Mouse (Mus musculus) right cerebral cortex, postnatal 14 days (tissue): Measurements from ENCODE around the gene Fes.
A peak's percentile ranks its signal among the peaks of the same experiment; 100 is the strongest.

Experiments
- DNase-seq: peaks from one replicate; pipeline ENCODE4 v3.0.0; 2022

Fes gene

DNA sequence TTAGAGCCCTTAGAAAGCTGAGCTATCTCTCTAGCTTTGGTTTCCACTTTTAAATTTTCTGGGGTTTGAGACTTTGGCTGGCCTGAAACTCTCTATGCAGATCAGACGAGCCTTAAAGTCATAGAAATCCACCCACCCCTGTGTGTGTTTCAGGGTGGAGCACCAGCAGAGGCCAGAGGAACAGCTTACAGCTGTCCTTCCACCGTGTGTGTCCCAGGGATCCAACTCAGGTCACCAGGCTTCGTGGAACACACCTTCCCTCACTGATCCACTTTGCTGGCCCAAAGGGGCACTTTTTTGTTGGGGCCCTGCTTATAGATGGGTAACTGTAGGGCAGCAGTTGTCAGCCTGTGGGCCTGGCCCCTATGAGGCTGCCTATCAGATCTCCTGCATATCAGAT is 13.5 kb downstream of the Fes start:
- DNase-seq, result no peak

DNA sequence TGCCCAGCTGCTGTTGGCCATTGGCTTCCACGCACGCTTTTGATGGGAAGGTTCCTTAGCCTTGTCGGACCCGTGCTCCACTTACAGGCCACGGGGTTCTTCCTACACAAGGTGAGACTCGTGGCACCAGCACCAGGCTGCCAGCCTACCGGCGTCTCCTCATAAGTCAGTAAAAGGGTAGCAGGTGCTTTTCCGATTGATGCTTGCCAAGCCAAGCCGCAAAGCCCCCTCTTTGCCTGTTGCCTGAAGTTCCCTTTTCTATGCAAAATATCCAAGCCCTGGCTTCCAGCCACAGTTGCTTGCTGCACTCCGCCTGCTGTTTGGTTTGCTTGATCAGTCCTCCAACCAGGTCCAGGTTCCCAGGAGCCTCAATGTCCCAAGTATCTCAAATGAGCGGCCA is 13.9 kb downstream of the Fes start:
- DNase-seq, result no peak

DNA sequence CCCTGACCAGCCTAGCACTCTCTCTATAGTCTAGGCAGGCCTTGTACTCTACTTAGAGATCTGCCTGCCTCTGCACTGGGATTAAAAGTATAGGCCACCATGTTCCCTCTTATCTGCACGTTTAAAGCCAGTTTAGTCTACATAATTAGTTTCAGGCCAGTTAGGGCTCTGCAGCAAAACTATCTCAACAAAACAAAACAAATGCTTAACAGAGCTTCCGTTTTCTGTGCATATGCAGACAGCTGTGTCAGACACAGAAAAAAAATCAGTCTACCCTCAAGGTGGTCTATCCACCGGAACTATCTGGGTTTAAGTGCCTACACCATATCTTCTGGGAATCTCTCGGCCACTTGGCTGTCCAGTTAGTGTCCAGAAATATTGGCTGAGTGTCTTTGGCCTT is 14.4 kb downstream of the Fes start:
- no peak for DNase-seq

DNA sequence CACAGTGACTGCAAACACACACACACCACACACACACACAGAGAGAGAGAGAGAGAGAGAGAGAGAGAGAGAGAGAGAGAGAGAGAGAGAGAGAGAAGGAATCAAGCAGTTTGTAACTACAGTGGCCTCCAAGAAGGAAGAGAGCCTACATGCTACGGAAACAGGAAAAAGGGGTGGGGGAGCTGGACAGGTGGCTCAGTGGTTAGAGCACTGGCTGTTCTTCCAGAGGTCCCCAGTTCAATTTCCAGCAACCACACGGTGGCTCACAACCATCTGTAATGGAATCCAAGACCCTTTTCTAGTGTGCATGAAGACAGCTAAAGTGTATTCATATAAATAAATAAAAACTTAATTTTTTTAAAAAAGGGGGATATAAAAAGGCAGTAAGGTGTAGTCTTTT is 15.1 kb downstream of the Fes start:
- no peak for DNase-seq

DNA sequence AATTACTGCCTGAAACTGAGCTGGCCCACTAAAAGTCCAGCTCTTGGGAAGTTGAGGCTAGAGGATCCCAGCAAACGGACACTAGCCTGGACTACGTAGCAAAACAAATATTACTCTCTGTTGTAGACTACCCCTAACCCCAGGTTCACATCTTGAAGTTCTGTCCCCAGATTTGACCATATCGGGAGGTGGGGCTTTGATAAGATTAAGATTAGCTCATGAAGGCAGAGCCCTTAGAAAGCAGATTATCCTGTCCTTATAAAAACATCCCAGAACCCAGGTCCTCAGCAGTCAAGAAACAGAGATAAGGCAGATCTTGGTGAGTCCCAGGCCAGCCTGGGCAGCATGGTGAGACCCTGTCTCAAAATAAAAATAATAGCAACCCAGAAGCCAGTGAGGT is 15.6 kb downstream of the Fes start:
- no peak for DNase-seq

DNA sequence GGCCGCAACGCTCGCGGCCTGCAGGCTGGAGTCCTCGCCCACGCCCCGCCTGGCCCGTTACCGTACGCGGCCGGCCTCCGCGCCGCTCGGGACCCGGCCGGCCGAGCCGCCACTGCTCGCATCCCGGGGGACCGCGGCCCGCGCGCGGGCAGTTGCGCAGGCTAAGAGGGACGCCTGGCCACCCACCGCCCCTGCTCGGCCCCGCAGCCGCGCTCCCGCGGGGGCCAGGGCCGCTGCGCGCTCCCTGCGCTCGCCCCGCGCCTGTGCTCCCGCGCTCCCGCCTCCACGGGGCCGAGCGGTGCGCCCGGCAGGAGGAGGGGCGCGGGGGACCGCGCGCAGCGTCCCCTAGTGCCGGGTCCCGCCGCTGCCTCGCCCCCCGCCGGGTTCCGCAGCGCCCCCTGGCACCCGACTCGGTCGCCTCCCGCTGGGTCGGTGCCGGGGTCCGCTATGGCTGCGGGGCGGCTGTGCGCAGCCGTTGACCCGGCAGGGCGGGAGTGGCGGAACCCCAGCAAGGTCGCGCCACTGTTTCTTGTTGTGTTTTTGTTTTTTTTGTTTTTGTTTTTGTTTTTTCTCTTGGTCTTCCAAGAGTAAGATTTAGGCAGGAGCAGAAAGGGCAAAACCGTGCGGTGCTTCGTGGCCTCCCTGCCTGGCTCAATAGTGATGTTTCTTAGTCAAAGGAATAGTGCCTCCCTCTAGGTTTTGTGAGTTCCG is 16.6 kb downstream of the Fes start, which contains the start of gene Man2a2:
Gene Man2a2 (minus strand): TSS at position 335 of the 711 bp plus-strand sequence.
- DNase-seq, result peak; percentile 82

DNA sequence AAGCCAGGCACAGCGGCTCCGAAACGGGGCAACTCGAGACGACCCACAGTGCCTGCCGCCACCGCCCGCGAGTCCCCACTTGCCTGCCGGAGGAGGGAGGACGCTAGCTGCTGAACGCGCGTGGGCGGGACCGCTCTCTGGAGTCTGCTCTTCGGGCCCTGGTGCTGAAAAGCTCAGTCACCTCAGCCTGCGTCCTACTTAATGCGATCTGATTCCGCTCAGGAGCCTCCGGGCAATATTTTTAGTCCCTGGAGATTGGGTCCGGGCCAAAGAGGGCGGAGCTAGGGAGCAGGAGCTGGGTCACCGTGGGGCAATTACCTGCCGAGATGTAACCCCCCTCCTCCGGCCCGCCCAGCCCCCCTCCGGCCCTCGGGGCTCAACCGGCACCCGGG is 17.1 kb downstream of the Fes start:
- DNase-seq, result peak; percentile 86

DNA sequence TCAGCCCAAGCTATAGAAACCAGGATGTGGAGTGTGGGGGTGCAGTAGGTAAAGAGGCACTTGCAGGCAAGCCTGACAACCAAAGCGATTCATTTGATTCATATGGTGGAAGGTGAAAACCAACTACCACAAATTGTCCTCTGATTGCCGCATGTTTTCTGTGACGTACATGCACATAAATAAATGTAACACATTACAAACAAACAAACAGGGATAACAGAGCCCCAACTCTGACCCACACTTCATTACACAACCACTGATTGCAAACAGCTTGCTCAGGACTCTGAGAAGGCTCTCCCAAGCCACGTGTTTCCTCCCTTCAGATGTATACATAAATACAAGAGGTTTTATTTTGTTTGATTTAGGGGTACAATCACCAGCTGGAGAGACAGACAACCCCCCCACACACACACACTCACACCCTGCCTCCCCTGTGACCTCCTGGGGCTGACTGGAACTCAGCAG is 17.7 kb downstream of the Fes start:
- no peak for DNase-seq

DNA sequence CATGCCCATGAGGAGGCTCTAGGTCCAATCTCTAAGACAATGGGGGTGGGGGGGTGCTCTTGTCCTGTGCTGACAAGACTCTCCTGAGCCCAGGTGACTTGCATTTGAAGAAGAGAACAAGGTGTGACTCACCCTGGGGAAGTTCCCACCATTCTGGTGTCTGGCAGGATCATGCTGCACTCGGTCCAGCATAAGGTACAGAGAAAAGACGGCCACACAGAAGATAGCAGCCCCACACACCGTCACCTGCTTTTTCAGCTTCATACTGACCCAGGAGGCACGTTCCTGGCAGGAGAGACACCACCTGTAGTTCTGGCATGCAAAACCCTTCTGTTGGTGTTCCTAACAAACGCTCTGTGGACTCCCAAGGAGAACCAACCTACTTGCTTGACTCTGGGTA is 18.3 kb downstream of the Fes start:
- no peak for DNase-seq

DNA sequence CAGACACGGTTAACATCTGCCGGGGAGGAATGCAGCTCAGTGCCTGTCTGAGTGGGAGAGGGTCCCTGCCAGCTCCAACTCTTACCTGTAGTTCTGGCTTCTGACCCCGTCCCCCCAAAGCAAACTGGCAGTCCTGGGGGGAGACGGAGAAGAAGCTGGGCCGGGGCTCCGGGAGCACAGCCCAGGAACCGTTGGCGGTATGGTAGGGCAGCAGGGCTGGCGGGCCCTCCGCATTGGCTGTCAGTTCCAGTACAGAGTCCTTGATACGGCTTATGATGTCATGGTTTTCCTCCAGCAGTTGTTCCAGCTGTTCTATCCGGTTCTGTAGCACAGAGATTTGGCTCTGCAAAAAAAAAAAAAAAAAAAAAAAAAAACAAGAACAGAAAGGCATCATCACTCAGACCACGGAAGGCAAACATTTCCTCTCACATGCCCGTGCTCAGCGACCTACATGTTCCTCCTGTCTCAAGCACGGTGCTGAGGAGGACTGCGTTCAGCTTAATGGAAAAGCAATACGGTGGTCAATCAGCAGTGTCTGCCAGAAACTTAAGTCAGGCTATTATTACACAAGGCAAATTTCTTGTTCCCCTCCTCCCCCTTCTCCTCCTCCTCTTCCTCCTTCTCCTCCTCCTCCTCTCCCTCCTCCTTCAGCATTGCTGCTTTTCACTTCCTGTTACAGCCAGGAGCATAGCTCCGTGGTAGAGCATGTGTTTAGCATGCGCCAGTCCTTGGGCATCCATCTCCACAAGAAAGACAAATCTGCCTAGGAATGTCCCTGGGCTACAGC is 18.9 kb downstream of the Fes start:
- DNase-seq, result no peak

DNA sequence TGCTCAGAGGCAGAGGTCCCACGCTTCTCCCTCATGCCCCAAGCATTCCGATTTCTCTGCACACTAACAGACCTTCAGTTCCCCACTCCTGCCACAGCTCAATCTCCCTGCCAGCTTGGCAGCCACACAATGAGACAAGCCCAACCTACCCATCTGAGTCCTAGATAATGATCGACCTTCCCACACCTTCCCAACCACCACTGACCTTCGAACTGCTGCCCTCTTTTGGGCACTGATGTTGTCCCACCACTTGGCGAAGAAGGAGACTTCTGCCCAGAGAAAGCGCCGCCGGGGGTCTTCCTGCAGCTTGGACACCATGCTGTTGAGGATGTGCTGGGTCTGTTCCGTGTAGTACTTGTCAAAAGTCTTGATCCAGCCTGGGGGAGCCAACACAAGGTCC is 19.7 kb downstream of the Fes start:
- no peak for DNase-seq

DNA sequence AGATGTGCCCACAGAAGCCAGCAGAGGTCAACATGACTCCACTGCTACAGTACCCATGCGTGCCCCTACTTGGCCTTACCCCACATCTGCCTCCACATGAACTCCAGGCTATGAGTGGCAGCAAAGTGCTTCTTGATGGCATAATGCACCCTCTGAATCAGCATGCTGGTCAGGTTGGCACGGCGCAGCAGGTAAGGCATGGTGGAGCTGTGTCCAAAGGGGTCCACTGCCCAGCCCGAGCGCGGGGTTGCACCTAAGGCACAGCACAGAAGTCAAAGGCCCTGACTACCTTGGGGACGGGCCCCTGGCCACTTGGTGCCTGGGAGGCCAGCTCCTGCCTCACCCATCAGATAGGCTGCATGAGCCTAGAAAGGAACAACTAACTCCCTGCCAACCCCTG is 20.5 kb downstream of the Fes start:
- DNase-seq, result no peak

DNA sequence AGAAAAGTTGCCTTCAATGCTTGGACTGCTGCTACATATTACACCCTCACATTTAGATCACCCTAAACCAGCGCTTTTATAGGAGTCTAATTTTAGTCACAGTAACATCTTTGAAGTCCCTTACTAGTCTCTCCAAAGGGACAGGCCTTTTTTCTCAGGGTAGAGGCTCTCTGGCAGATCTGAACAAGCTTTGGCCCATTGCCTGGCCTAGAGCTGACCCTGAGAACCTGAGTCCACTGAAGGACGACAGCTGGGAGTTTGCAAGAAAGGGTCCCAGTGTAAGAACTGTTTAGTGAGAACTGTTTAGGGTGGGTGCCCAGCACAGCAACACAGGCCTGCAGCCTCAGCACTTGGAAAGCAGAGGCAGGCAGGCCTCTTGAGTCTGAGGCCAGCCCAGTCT is 22.0 kb downstream of the Fes start:
- DNase-seq, result no peak

DNA sequence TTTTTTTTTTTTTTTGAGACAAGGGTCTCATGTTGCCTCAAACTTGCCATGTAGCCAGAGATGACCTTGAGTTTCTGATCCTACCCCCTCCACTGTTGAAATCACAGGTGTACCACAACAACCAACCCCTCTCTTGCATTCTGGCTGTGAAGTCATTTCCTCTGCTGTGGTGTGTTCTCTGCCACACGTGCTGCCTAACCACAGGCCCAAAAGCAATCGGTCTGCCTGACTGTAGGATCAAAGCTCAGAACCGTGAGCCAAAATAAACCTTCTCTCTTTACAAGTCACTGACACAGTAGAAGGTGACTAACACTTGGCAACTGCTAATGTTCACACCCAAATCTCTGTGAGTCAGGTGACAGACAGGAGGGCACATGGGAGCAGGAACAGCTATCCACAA is 27.3 kb downstream of the Fes start:
- DNase-seq, result no peak

DNA sequence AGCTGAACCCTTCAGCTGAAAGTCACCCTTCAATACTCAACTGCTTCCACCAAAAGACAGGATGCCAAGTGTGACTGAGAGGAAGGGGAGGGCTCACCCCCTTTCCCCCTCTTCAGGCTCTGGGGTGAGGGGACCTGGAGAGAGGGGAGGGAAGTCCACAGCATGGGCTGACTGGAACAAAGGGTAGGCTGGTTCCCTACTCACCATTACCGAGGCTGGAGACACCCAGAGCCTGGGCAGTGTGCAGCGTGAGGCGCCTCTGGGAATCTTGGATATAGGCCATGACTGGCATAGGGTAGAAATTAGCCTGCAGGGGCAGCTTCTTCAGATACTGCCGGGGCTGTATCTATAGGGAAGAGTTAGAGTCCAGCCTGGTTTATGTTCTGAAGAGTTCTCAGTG is 29.7 kb downstream of the Fes start:
- no peak for DNase-seq

DNA sequence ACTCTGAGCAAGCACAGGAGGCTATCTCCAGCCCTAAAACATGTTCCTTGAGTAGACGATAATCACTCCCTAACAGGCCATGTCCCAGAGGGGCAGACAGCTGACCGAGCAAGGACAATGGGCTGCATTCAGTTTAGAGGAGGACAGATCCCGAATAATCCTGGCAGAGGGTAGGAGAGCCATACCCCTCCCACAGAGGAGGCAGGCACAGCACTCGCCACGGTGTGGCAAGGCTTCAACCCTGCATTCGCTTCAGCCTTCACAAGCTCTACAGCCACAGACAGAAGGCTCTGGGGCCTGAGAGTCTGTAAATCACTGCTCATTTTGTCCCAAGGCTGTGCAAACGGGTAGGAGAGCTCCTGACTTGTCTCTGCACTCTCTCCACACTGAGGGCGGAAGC is 30.6 kb downstream of the Fes start:
- DNase-seq, result no peak

DNA sequence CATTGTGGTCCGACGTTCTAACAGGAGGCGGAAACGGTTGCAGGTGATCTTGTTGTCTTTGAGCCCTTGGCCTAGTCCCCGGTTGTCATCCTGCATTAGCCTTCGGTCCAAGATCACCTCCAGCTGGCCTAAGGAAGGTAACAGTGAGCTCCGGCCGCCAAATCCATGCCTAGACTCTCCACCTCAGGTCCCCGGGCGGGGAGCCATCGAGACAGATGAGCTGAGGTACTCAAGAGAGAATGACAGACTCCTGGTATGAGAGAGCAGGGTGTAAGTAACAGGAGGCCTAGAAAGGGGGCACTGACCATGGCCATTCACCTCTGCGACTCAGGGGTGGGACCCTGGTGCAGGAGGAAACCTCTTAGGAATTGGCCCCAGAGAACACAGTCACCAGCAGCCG is 31.4 kb downstream of the Fes start:
- DNase-seq, result no peak

DNA sequence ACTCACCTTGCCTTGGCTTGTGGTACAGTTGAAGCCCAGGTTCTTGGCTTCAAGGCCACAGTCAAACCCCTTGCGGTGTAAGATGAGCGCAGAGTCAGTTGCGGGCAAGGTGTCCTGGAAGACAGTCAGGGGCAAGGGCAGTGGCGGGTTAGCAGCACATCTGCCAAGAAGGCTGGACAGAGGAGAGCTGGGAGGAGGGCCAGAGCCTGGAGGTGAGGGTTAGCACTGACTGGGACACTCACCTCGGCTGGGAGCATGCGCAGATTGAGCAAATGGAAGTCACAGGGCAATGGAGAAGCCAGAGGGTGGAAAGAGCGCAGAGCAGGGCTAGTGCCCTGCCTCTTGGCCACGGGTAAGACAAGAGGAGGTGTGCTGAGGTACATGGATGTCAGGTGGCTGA is 34.8 kb downstream of the Fes start:
- DNase-seq, result no peak

DNA sequence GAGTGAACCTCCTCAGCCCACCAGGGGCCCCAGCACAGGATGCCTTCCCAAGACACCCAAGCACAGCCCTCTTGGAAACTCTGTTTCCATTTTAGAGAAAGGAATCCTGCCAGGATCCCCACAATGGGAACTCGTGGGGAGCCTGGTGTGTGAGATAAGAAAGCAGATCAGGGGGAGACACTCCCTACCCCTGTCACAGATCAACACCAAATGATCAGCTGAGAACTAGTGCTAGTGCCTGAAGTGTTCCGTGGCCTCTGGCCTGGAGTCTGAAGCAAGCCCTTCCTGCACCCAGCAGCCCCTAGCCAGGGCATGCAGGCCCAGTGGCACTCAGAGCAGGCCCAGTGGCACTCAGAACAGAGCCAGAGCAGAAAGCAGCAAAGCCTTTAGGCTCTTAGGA is 36.9 kb downstream of the Fes start:
- DNase-seq, result no peak

DNA sequence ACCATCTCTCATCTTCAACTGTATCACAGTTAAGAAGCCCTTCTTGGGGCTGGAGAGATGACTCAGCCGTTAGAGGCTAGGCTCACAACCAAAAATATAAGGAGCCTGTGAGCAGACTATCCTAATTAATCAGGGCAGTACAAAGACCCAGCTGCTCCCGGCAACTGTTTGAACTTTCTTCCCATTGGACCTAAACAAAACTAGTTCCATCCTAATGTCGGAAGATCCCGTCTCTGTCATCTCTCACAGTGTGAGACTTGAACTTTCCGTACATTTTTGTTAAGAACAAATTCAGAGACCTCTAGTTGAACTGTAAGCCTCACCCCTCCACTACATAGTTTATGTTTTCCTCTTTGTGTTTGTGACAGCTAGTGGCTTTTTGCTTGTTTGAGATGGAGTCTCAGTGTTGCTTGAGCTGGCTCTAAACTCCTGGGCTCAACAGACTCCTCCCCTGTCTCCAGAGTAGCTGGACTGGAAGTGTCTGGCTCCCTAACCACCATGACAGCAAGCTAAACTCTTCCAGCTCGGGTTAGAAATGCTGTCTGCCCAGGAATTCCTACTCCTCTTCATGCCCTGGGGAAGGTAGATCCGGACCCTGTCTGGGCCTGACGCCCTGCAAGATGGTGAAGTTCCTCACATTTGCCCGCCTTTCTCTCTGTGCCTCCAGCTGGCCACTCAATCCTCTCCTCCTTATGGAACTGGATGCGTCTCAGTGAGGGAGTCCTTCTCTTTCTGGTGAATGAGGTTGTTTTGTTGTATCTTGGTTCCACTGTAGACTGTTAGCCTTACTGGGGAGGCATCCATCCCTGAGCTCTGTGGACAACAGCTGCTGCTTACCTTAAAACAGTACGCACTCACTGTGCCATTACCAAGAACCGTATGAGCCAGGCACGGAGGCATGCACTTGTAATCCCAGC is 39.8 kb downstream of the Fes start:
- no peak for DNase-seq

DNA sequence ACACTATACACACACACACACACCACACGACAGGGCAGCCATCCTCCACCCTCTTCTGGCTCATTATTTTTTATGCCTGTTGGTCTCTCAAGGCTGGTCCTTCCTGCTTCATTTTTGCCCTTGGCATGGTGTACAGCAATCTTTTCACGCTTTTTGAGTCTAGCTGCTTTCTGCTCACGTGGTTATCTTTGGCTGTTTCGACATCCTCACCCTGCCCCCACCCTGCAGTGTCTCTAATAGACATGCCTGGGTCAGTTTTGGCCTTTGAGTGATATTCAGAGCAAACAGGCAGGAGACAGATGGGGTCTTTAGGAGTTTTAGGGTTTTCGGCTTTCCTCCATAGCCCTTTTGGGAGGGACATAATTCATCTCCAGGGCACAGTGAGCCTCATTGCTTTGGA is 40.9 kb downstream of the Fes start:
- DNase-seq, result no peak

DNA sequence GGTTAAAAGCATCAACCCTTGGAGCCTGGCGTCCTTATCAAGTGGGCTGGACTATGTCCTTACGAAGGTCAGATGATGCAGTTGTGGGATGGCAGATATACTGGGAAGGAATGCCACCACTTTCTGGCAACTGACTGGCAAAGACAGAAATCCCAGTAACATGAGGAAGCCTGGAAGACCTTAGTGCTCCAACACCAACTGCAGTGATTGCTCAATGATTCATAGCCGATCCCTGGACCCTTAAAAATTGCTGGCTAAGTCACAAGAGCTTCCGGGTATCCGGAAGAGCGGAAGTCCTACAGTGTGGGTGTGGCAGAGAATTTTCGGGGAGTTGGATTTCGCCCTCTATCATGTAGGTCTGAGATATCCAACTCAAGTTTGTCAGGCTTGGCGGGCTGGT is 41.6 kb downstream of the Fes start:
- no peak for DNase-seq

DNA sequence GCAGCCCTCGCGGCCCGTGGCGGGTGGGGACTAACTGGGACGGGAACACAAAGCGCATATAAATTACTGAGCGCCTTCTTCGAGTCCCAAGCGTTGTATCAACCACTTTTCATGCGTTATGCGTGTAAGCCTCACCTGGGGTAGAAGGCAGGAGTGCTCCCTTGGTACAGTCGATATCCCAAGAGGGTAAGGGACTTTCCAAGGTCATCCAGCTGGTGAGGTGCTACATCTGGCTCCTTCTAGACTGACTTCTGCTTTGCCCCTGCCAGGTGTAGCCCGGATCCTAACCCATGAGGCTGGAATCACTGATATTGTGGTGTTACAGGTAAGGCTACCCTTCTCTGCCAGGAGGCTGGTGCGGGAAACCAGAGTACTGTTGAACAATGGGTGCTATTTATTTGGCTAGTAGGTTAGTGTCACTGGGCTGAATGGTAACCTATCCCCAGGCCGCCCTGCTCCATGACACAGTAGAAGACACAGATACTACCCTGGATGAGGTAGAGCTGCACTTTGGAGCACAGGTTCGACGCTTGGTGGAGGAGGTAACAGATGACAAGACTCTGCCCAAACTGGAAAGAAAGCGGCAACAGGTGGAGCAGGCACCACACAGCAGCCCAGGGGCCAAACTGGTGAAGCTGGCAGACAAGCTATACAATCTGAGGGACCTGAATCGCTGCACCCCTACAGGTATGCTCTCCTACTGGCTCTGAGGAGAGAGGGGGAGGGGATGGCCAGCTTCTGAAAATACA is 44.3 kb downstream of the Fes start:
- DNase-seq, result no peak
